Mouse (Mus musculus): ENCODE measurements around the gene Kank2. TPM values are rescaled to one million over a fixed set of nuclear protein-coding genes. Genes with fewer than 3 reads are reported as not detected.

Kank2 gene
- 3.1 and 3.5 TPM in 2 replicates for polyA plus RNA-seq (2015; fragmentation: Nextera tagmentation; extraction: Ambion mirVana)

GRCm38 (mm10) chr9:21798345-21799009 lies at the start of gene Kank2:
Kank2 (minus strand) TSS chr9:21798744.
- Histone ChIP-seq H3K4me2 (ENCODE audit: low read length) (peak within 1 kb of the TSS; percentile 88), H3K27ac (ENCODE audit: low read length) (peak within 1 kb of the TSS; percentile 53), H3K4me3 (ENCODE audit: low read depth, low read length) (peak within 1 kb of the TSS; percentile 75), H3K36me3 (ENCODE audit: control insufficient read depth, insufficient read depth, low read length) (no peaks in the 10 kb centered on the region), H3K27me3 (ENCODE audit: control insufficient read depth, insufficient read depth, low read depth, low read length) (0 out of 2 replicates have a peak, but pooled peaks cover 3% of the 10 kb centered on the region), H3K4me1 (ENCODE audit: control insufficient read depth, insufficient read depth, low read length) (peaks cover 4% of the 10 kb centered on the region), H3K9ac (ENCODE audit: low read depth, low read length) (peak within 1 kb of the TSS; percentile 69), H3K9me3 (replicated peaks; ENCODE audit: control insufficient read depth, low read length, poor library complexity, severe bottlenecking) (no peaks in the 10 kb centered on the region)
- WGBS = under 1% methylated on average over 51 of the region's 52 CpGs
- peak; percentile 74 for ATAC-seq

GRCm38 (mm10) chr9:21847926-21848325 lies 49.4 kb upstream of the Kank2 start:
- Histone ChIP-seq H3K27ac (ENCODE audit: low read length) (peak overlapping the region; percentile 40; the same call in 1 of the 2 replicates), H3K36me3 (ENCODE audit: control insufficient read depth, insufficient read depth, low read length) (no peaks in the 10 kb centered on the region), H3K4me1 (ENCODE audit: control insufficient read depth, insufficient read depth, low read length) (peaks cover 3% of the 10 kb centered on the region; the same call in 1 of the 2 replicates), H3K9ac (ENCODE audit: low read depth, low read length) (no peak overlapping the region), H3K4me3 (ENCODE audit: low read depth, low read length) (no peak overlapping the region), H3K4me2 (ENCODE audit: low read length) (no peak overlapping the region), H3K27me3 (ENCODE audit: control insufficient read depth, insufficient read depth, low read depth, low read length) (no peaks in the 10 kb centered on the region), H3K9me3 (replicated peaks; ENCODE audit: control insufficient read depth, low read length, poor library complexity, severe bottlenecking) (no peaks in the 10 kb centered on the region)
- no peak for ATAC-seq
- 21% methylated on average over 10 of the region's 10 CpGs for WGBS

GRCm38 (mm10) chr9:21847425-21847824 lies 48.9 kb upstream of the Kank2 start:
- Histone ChIP-seq H3K9ac (ENCODE audit: low read depth, low read length) (no peak overlapping the region), H3K4me1 (ENCODE audit: control insufficient read depth, insufficient read depth, low read length) (no peaks in the 10 kb centered on the region), H3K27me3 (ENCODE audit: control insufficient read depth, insufficient read depth, low read depth, low read length) (no peaks in the 10 kb centered on the region), H3K4me2 (ENCODE audit: low read length) (no peak overlapping the region), H3K36me3 (ENCODE audit: control insufficient read depth, insufficient read depth, low read length) (no peaks in the 10 kb centered on the region), H3K27ac (ENCODE audit: low read length) (peak overlapping the region; percentile 40), H3K9me3 (replicated peaks; ENCODE audit: control insufficient read depth, low read length, poor library complexity, severe bottlenecking) (no peaks in the 10 kb centered on the region), H3K4me3 (ENCODE audit: low read depth, low read length) (no peak overlapping the region)
- 21% methylated on average over 3 of the region's 3 CpGs for WGBS
- ATAC-seq = no peak

- H3K4me2 ChIP-seq (ENCODE audit: low read length) = no peak overlapping the region
- H3K4me1 ChIP-seq (ENCODE audit: control insufficient read depth, insufficient read depth, low read length) = no peaks in the 10 kb centered on the region
- no peaks in the 10 kb centered on the region for H3K36me3 ChIP-seq (ENCODE audit: control insufficient read depth, insufficient read depth, low read length)
- WGBS = 19% methylated on average over 11 of the region's 11 CpGs
- H3K9ac ChIP-seq (ENCODE audit: low read depth, low read length) = 0 out of 2 replicates have a peak overlapping the region, but pooled peaks have one; percentile 16
- ATAC-seq = no peak
- no peaks in the 10 kb centered on the region for H3K27me3 ChIP-seq (ENCODE audit: control insufficient read depth, insufficient read depth, low read depth, low read length)
- no peak overlapping the region for H3K4me3 ChIP-seq (ENCODE audit: low read depth, low read length)
- H3K9me3 ChIP-seq (replicated peaks; ENCODE audit: control insufficient read depth, low read length, poor library complexity, severe bottlenecking) = no peaks in the 10 kb centered on the region
- H3K27ac ChIP-seq (ENCODE audit: low read length) = peak overlapping the region; percentile 52; the same call in 1 of the 2 replicates
Measured at GRCm38 (mm10) chr9:21846755-21847341, 48.3 kb upstream of the Kank2 start.

- Histone ChIP-seq H3K4me2 (ENCODE audit: low read length) (no peak overlapping the region), H3K4me1 (ENCODE audit: control insufficient read depth, insufficient read depth, low read length) (no peaks in the 10 kb centered on the region), H3K36me3 (ENCODE audit: control insufficient read depth, insufficient read depth, low read length) (no peaks in the 10 kb centered on the region), H3K27ac (ENCODE audit: low read length) (no peak overlapping the region), H3K9ac (ENCODE audit: low read depth, low read length) (no peak overlapping the region), H3K9me3 (replicated peaks; ENCODE audit: control insufficient read depth, low read length, poor library complexity, severe bottlenecking) (no peaks in the 10 kb centered on the region), H3K4me3 (ENCODE audit: low read depth, low read length) (no peak overlapping the region), H3K27me3 (ENCODE audit: control insufficient read depth, insufficient read depth, low read depth, low read length) (no peaks in the 10 kb centered on the region)
- 67% methylated on average over 14 of the region's 14 CpGs for WGBS
- ATAC-seq = no peak
Measured at GRCm38 (mm10) chr9:21845381-21846080, 47.0 kb upstream of the Kank2 start.

- no peak for ATAC-seq
- Histone ChIP-seq H3K9ac (ENCODE audit: low read depth, low read length) (no peak overlapping the region), H3K9me3 (replicated peaks; ENCODE audit: control insufficient read depth, low read length, poor library complexity, severe bottlenecking) (no peaks in the 10 kb centered on the region), H3K27ac (ENCODE audit: low read length) (no peak overlapping the region), H3K27me3 (ENCODE audit: control insufficient read depth, insufficient read depth, low read depth, low read length) (no peaks in the 10 kb centered on the region), H3K4me3 (ENCODE audit: low read depth, low read length) (no peak overlapping the region), H3K36me3 (ENCODE audit: control insufficient read depth, insufficient read depth, low read length) (no peaks in the 10 kb centered on the region), H3K4me1 (ENCODE audit: control insufficient read depth, insufficient read depth, low read length) (no peaks in the 10 kb centered on the region), H3K4me2 (ENCODE audit: low read length) (no peak overlapping the region)
- WGBS = 79% methylated on average over 6 of the region's 6 CpGs
Measured at GRCm38 (mm10) chr9:21843086-21843485, 44.5 kb upstream of the Kank2 start.

GRCm38 (mm10) chr9:21842391-21842790 lies 43.8 kb upstream of the Kank2 start:
- 66% methylated on average over 5 of the region's 5 CpGs for WGBS
- Histone ChIP-seq H3K27me3 (ENCODE audit: control insufficient read depth, insufficient read depth, low read depth, low read length) (no peaks in the 10 kb centered on the region), H3K27ac (ENCODE audit: low read length) (no peak overlapping the region), H3K4me2 (ENCODE audit: low read length) (no peak overlapping the region), H3K4me3 (ENCODE audit: low read depth, low read length) (no peak overlapping the region), H3K36me3 (ENCODE audit: control insufficient read depth, insufficient read depth, low read length) (no peaks in the 10 kb centered on the region), H3K9me3 (replicated peaks; ENCODE audit: control insufficient read depth, low read length, poor library complexity, severe bottlenecking) (no peaks in the 10 kb centered on the region), H3K4me1 (ENCODE audit: control insufficient read depth, insufficient read depth, low read length) (no peaks in the 10 kb centered on the region), H3K9ac (ENCODE audit: low read depth, low read length) (no peak overlapping the region)
- ATAC-seq = no peak

GRCm38 (mm10) chr9:21841340-21841739 lies 42.8 kb upstream of the Kank2 start:
- H3K4me1 ChIP-seq (ENCODE audit: control insufficient read depth, insufficient read depth, low read length) = no peaks in the 10 kb centered on the region
- H3K27me3 ChIP-seq (ENCODE audit: control insufficient read depth, insufficient read depth, low read depth, low read length) = no peaks in the 10 kb centered on the region
- 96% methylated on average over 6 of the region's 6 CpGs for WGBS
- H3K36me3 ChIP-seq (ENCODE audit: control insufficient read depth, insufficient read depth, low read length) = no peaks in the 10 kb centered on the region
- H3K4me3 ChIP-seq (ENCODE audit: low read depth, low read length) = no peak overlapping the region
- no peak overlapping the region for H3K4me2 ChIP-seq (ENCODE audit: low read length)
- H3K27ac ChIP-seq (ENCODE audit: low read length) = no peak overlapping the region
- H3K9me3 ChIP-seq (replicated peaks; ENCODE audit: control insufficient read depth, low read length, poor library complexity, severe bottlenecking) = no peaks in the 10 kb centered on the region
- ATAC-seq = no peak
- H3K9ac ChIP-seq (ENCODE audit: low read depth, low read length) = no peak overlapping the region

Measured in midbrain, embryonic 16.5 days (tissue).